Mouse (Mus musculus): ENCODE measurements at regions not wholly inside any gene's neighbourhood (a gene's known extent, or its start where the extent isn't known, plus 50 kb on each side); places are given as distances from the start of the nearest gene placed in this dataset. TPM values are rescaled to one million over a fixed set of nuclear protein-coding genes. Genes with fewer than 3 reads are reported as not detected.

- H3K27ac ChIP-seq (ENCODE audit: low read depth, low read length) = no peak overlapping the region
- ATAC-seq (ENCODE audit: low read depth) = no peak
- WGBS = 79% methylated on average over 6 of the region's 6 CpGs
Observed at GRCm38 (mm10) chr8:34222187-34222586, 110.7 kb upstream of the Gm10131 start.

More at GRCm38 (mm10) chr8:34222187-34222586, 110.7 kb upstream of the Gm10131 start:
- Histone ChIP-seq H3K4me1 (ENCODE audit: control insufficient read depth, insufficient read depth, low read length) (no peaks in the 10 kb centered on the region), H3K4me2 (ENCODE audit: low read depth, low read length) (no peak overlapping the region), H3K9ac (replicated peaks; ENCODE audit: low read depth, low read length) (no peak overlapping the region), H3K36me3 (ENCODE audit: control insufficient read depth, insufficient read depth, low read length) (no peaks in the 10 kb centered on the region), H3K27me3 (ENCODE audit: control insufficient read depth, insufficient read depth, low read length) (no peaks in the 10 kb centered on the region), H3K9me3 (ENCODE audit: control insufficient read depth, low read length) (no peaks in the 10 kb centered on the region), H3K4me3 (ENCODE audit: low read depth, low read length) (no peak overlapping the region)

Small RNA genes in the stretch of these regions (microRNA-seq; reads per million reads assigned to microRNA genes)
- not detected for gene Gm23177

Data from neural tube, embryonic 14.5 days (tissue).